Mouse (Mus musculus) heart, postnatal 0 days (tissue): ENCODE results near the gene Tanc1. TPM values are rescaled to one million over a fixed set of nuclear protein-coding genes. Genes with fewer than 3 reads are reported as not detected.
A peak's percentile ranks its signal among the peaks of the same experiment; 100 is the strongest.

Source experiments
- ATAC-seq: fragments of 200-750 bp; cut with Nextera tagmentation; 2 replicates; pipeline ENCODE4 v1.8.0; 2017; ENCODE audit warnings: low read depth, moderate number of reproducible peaks, moderate library complexity; ENCODE audit not compliant: insufficient read depth
- DNase-seq: peaks from one replicate; pipeline ENCODE4 v3.0.0-alpha.2; 2016; ENCODE audit warnings: low spot score
- H3K27ac ChIP-seq: fragments of 300-500 bp; sonication (generic); 2 replicates; pipeline ENCODE4 v1.5.1; 2014; ENCODE audit warnings: low read depth, mild to moderate bottlenecking
- H3K27me3 ChIP-seq: fragments of 300-500 bp; sonication (generic); 2 replicates; pipeline ENCODE4 v1.6.1; 2014; ENCODE audit warnings: low read length, mixed read lengths; ENCODE audit not compliant: control insufficient read depth, insufficient read depth
- H3K36me3 ChIP-seq: fragments of 300-500 bp; sonication (generic); replicated peaks from 2 replicates; pipeline ENCODE4 v1.6.1; 2014; ENCODE audit warnings: low read length, mixed read lengths; ENCODE audit not compliant: control insufficient read depth, insufficient read depth
- H3K4me1 ChIP-seq: fragments of 300-500 bp; sonication (generic); 2 replicates; pipeline ENCODE4 v1.6.1; 2014; ENCODE audit warnings: antibody characterized with exemption; ENCODE audit not compliant: control insufficient read depth, insufficient read depth
- H3K4me2 ChIP-seq: fragments of 300-500 bp; sonication (generic); 2 replicates; pipeline ENCODE4 v1.6.1; 2014; ENCODE audit warnings: low read depth, mild to moderate bottlenecking, low read length, moderate library complexity
- H3K4me3 ChIP-seq: fragments of 300-500 bp; sonication (generic); 2 replicates; pipeline ENCODE4 v1.5.1; 2014; ENCODE audit warnings: low read depth, low read length
- H3K9ac ChIP-seq: fragments of 300-500 bp; sonication (generic); replicated peaks from 2 replicates; pipeline ENCODE4 v1.6.1; 2014; ENCODE audit warnings: low read depth, low read length, mixed read lengths
- H3K9me3 ChIP-seq: fragments of 300-500 bp; sonication (generic); replicated peaks from 2 replicates; pipeline ENCODE4 v1.6.1; 2016; ENCODE audit warnings: low read length; ENCODE audit not compliant: control insufficient read depth
- CTCF ChIP-seq: IDR thresholded peaks from 2 replicates; pipeline ENCODE4 v1.5.1; 2016; ENCODE audit warnings: antibody characterized with exemption, control low read depth, low read depth
- EP300 ChIP-seq: IDR thresholded peaks from 2 replicates; pipeline ENCODE4 v1.6.1; 2016; ENCODE audit warnings: antibody characterized with exemption, low read depth
- WGBS: fragments of 180-500 bp; shearing (Covaris S2); extraction: QIAGEN DNeasy Blood & Tissue Kit; methylation state at CpG from one replicate; pipeline ENCODE4 v1.1.7; 2014; 5-methylcytosine and 5-hydroxymethylcytosine counted together
- polyA plus RNA-seq: library from polyadenylated mRNA; unstranded; fragments of >200 nt; fragmentation: Nextera tagmentation; extraction: Ambion mirVana; gene quantifications from 2 replicates; pipeline ENCODE4 v1.2.1, GENCODE M21; 2015
- total RNA-seq: library from RNA; depleted of rRNA; stranded (reverse); fragments of >200 nt; gene quantifications from 2 replicates; pipeline ENCODE4 v1.2.3, GENCODE M21; 2014; ENCODE audit warnings: low replicate concordance

Tanc1 gene
- total and polyA plus RNA-seq, 2 experiments from 2014 or later, result 12.3 to 21.9 TPM

DNA sequence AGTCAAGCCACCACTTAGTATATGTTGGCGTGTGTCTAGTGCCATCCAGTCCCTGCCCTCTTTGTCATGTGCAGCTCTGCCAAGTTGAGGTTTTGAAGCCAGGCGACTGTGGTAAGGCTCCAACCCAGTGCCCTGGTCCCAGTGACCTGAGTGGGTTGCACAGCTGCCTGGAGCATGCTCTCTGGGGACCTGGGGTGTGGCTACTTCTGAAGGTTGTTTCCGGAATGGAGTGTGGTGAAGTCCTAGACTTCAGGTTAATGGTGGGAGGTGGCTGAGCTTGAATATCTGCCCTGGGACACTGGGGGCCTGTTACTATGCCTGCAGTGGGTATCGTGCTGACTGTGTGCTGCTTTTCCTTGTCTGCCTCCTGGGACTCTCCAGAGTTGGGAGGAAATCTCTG, 18.0 kb downstream of the Tanc1 start:
- Histone ChIP-seq H3K36me3 (no peaks in the 10 kb centered on the region), H3K4me1 (peaks cover 59% of the 10 kb centered on the region), H3K4me3 (no peak overlapping the region), H3K4me2 (no peak overlapping the region), H3K27me3 (no peaks in the 10 kb centered on the region), H3K9ac (no peak overlapping the region), H3K27ac (peak overlapping the region; percentile 67; the same call in 1 of the 2 replicates), H3K9me3 (no peaks in the 10 kb centered on the region)
- no peak for DNase-seq
- ATAC-seq, result no peak
- TF ChIP-seq EP300, result no peak
- TF ChIP-seq CTCF, result no peak
- 49% methylated on average over 4 of the region's 4 CpGs for WGBS

DNA sequence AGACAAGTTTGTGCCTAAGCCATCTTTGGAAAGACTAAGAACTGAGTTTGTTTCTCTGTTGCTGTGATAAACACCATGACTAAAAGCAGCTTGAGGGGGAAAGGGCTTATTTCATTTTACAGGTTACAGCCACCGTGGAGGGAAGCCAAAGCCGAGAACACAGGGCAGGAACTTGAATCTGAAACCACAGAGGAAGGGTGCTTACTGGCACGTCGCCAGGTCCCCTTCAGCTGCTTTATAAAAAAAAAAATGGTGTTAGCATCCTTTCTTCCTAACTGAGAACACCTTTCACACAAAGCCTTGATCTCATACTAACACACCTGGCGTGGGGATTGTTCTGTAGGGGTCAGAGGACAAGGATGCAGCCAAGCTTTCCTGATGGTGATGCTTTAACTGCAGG, 19.6 kb downstream of the Tanc1 start:
- no peaks in the 10 kb centered on the region for H3K27me3 ChIP-seq
- H3K36me3 ChIP-seq, result no peaks in the 10 kb centered on the region
- no peak for DNase-seq
- no peak overlapping the region for H3K9ac ChIP-seq
- H3K27ac ChIP-seq, result no peak overlapping the region
- H3K4me3 ChIP-seq, result no peak overlapping the region
- TF ChIP-seq EP300, result no peak
- TF ChIP-seq CTCF, result no peak
- H3K9me3 ChIP-seq, result 0 out of 2 replicates have a peak, but pooled peaks cover 3% of the 10 kb centered on the region
- H3K4me1 ChIP-seq, result peaks cover 55% of the 10 kb centered on the region
- 50% methylated on average over 5 of the region's 5 CpGs for WGBS
- no peak for ATAC-seq
- H3K4me2 ChIP-seq, result no peak overlapping the region

DNA sequence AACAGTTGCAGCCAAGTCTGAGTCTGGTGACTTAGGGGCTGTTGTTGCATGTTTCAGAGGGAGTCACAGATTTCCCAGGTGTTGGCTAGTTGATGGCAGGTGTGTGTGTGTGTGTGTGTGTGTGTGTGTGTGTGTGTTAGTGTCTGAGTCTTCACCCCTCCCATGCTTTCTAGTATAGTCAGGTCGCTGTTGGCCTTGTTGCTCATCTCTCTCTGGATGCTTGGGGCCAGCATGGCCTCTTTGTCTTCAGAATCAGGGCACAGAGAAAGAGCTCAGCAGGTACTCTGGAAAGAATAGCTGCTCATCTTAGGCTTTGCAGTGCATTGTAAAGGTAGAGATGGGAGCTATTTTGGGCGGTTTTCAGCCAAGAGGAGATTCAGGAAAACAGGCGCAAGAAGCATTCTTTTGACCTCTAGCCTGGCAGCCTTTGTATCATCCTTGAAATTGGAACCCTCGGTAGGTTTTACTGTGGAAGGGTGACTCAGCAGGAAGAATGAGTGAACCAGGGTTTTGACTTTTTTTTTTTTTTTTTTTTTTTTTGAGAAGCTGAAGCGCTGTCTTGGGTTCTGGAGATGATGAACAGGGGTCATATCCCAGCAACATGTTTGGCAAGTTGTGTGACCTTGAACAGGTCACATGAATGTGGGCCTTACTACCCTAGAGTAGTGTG, 22.1 kb downstream of the Tanc1 start:
- Histone ChIP-seq H3K27me3 (no peaks in the 10 kb centered on the region), H3K9me3 (0 out of 2 replicates have a peak, but pooled peaks cover 3% of the 10 kb centered on the region), H3K4me1 (peaks cover 30% of the 10 kb centered on the region), H3K36me3 (no peaks in the 10 kb centered on the region), H3K9ac (no peak overlapping the region), H3K4me3 (no peak overlapping the region), H3K27ac (no peak overlapping the region), H3K4me2 (no peak overlapping the region)
- 69% methylated on average over 5 of the region's 5 CpGs for WGBS
- no peak for TF ChIP-seq CTCF
- ATAC-seq, result no peak
- no peak for DNase-seq

DNA sequence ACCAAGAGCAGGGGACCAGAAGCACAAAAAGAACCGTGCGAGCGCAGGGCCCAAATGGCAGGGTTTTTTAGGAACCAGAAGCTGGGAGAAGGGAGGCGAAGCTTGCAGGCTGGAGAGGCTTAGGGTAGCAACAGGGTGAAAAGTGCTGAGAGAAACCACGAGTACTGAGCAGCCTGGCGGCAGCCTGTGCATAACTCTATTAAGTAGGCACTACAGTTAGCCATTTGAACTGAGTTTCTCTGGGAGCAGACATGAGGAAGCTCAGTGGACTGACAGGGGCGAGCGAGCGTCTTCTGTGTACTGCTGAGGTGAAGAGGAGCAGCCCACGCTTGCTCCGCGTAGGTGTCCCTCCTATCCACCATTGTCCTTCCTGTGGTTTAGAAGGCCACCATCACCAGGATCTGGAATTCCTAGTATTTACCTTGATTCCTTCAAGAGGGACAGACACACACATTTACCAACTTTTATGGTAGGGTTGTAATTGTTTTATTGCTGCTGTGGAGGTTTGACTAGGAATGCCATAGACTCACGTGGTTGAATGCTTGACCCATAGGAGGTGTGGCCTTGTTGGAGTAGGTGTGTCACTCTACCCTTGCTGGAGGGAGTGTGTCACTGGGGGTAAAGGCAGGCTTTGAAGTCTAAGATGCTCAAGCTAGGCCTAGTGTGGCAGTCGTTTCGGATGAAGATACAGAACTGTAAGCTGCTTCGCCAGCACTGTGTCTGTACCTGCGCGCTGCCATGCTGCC, 25.4 kb downstream of the Tanc1 start:
- H3K4me2 ChIP-seq, result no peak overlapping the region

DNA sequence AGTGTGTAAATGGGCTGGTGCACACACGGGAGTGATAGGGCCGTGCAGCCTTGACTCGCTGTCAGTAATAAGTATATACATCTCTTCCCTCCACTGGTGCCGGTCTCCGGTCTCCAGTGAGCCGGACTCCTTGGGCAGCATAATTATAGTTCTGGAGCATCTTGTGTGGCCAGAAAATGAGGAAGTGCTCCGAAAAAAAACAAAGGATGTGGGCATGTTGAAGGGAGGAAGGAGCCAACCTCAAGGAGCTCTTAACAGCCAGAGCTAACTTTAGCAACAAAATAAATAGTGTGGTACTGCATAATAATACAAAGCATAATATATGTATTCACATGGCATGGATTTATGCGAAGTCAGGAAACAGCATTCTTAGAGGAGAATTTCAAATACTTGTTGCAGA, 30.9 kb downstream of the Tanc1 start:
- DNase-seq (no peak), ATAC-seq (no peak)
- Histone ChIP-seq H3K36me3 (0 out of 2 replicates have a peak, but pooled peaks cover 4% of the 10 kb centered on the region), H3K4me2 (no peak overlapping the region), H3K4me3 (no peak overlapping the region), H3K9ac (no peak overlapping the region), H3K27me3 (no peaks in the 10 kb centered on the region), H3K4me1 (peaks cover 32% of the 10 kb centered on the region), H3K27ac (no peak overlapping the region), H3K9me3 (no peaks in the 10 kb centered on the region)
- no peak for TF ChIP-seq CTCF
- no peak for TF ChIP-seq EP300
- 61% methylated on average over 8 of the region's 8 CpGs for WGBS

More for the DNA sequence above, 25.4 kb downstream of the Tanc1 start:
- DNase-seq (no peak), ATAC-seq (no peak)
- H3K4me1 ChIP-seq, result peaks cover 12% of the 10 kb centered on the region
- no peak overlapping the region for H3K4me3 ChIP-seq
- no peaks in the 10 kb centered on the region for H3K36me3 ChIP-seq
- H3K27me3 ChIP-seq, result no peaks in the 10 kb centered on the region
- no peak overlapping the region for H3K27ac ChIP-seq
- H3K9me3 ChIP-seq, result 0 out of 2 replicates have a peak, but pooled peaks cover 3% of the 10 kb centered on the region
- 78% methylated on average over 18 of the region's 18 CpGs for WGBS
- H3K9ac ChIP-seq, result no peak overlapping the region
- no peak for TF ChIP-seq EP300
- no peak for TF ChIP-seq CTCF
